Mouse (Mus musculus): ENCODE measurements around the gene Camk2d.
A peak's percentile ranks its signal among the peaks of the same experiment; 100 is the strongest.

The Camk2d gene

GRCm38 (mm10) chr3:126612748-126613509, 16.8 kb downstream of the Camk2d start:
- DNase-seq (ENCODE audit: low read depth, low spot score), result no peak

GRCm38 (mm10) chr3:126613510-126614128, 17.5 kb downstream of the Camk2d start:
- no peak for DNase-seq (ENCODE audit: low read depth, low spot score)

- no peak for DNase-seq (ENCODE audit: low read depth, low spot score)
These were observed 19.2 kb downstream of the Camk2d start for GRCm38 (mm10) chr3:126615306-126615705.

GRCm38 (mm10) chr3:126620152-126620551, 24.1 kb downstream of the Camk2d start:
- no peak for DNase-seq (ENCODE audit: low read depth, low spot score)

GRCm38 (mm10) chr3:126622509-126622908, 26.4 kb downstream of the Camk2d start:
- no peak for DNase-seq (ENCODE audit: low read depth, low spot score)

- no peak for DNase-seq (ENCODE audit: low read depth, low spot score)
These were observed 29.1 kb downstream of the Camk2d start for GRCm38 (mm10) chr3:126624994-126625763.

- DNase-seq (ENCODE audit: low read depth, low spot score), result no peak
These were observed 29.6 kb downstream of the Camk2d start for GRCm38 (mm10) chr3:126625764-126626040.

- no peak for DNase-seq (ENCODE audit: low read depth, low spot score)
These were observed 31.9 kb downstream of the Camk2d start for GRCm38 (mm10) chr3:126627968-126628367.

GRCm38 (mm10) chr3:126628380-126628779, 32.3 kb downstream of the Camk2d start:
- no peak for DNase-seq (ENCODE audit: low read depth, low spot score)

- no peak for DNase-seq (ENCODE audit: low read depth, low spot score)
These were observed 32.9 kb downstream of the Camk2d start for GRCm38 (mm10) chr3:126629040-126629439.

GRCm38 (mm10) chr3:126630111-126630869, 34.2 kb downstream of the Camk2d start:
- DNase-seq (ENCODE audit: low read depth, low spot score), result no peak

- no peak for DNase-seq (ENCODE audit: low read depth, low spot score)
These were observed 35.5 kb downstream of the Camk2d start for GRCm38 (mm10) chr3:126631583-126631982.

GRCm38 (mm10) chr3:126632580-126632979, 36.5 kb downstream of the Camk2d start:
- DNase-seq (ENCODE audit: low read depth, low spot score), result no peak

GRCm38 (mm10) chr3:126634171-126634570, 38.1 kb downstream of the Camk2d start:
- DNase-seq (ENCODE audit: low read depth, low spot score), result peak; percentile 28

- no peak for DNase-seq (ENCODE audit: low read depth, low spot score)
These were observed 42.2 kb downstream of the Camk2d start for GRCm38 (mm10) chr3:126638259-126638658.

- DNase-seq (ENCODE audit: low read depth, low spot score), result no peak
These were observed 43.0 kb downstream of the Camk2d start for GRCm38 (mm10) chr3:126639098-126639513.

- no peak for DNase-seq (ENCODE audit: low read depth, low spot score)
These were observed 44.5 kb downstream of the Camk2d start for GRCm38 (mm10) chr3:126640443-126641251.

GRCm38 (mm10) chr3:126641451-126641850, 45.3 kb downstream of the Camk2d start:
- no peak for DNase-seq (ENCODE audit: low read depth, low spot score)

GRCm38 (mm10) chr3:126643071-126644010, 47.2 kb downstream of the Camk2d start:
- no peak for DNase-seq (ENCODE audit: low read depth, low spot score)

GRCm38 (mm10) chr3:126650332-126650731, 54.2 kb downstream of the Camk2d start:
- DNase-seq (ENCODE audit: low read depth, low spot score), result no peak

Data from retina, postnatal 7 days (tissue).